Mouse (Mus musculus) heart, postnatal 36 days (tissue): ENCODE data around the gene Esrrg. TPM values are rescaled to one million over a fixed set of nuclear protein-coding genes. Genes with fewer than 3 reads are reported as not detected.

Source experiments
- DNase-seq, 2 experiments: peaks; one replicate each; pipeline ENCODE4 v3.0.0; 2021 to 2022
- intact Hi-C: fragments of 180-260 bp; cut with DNase I; formaldehyde crosslinking; loops from one replicate; pipeline ENCODE4 v1.15.1; 2025
- total RNA-seq, 2 experiments: library from RNA; stranded (reverse); gene quantifications; 2 replicates each; pipeline ENCODE4 v1.2.3; 2021

The Esrrg gene
- total RNA-seq, result 10 to 100 TPM; 42.5 to 45.7 TPM

- intact Hi-C loops, result loop anchor here (2.0 to 10.0 kb wide), 3 partner anchors 42 to 366 kb away; no protein-coding TSS in a partner anchor
- DNase-seq, result peak; percentile 13 to 17
These were observed at the start of gene Esrrg for GRCm38 (mm10) chr1:187608261-187608921. Gene Esrrg (plus strand): TSS chr1:187608791.

- DNase-seq, result no peak
- intact Hi-C loops, result no loop called here
These were observed 24.6 kb upstream of the Esrrg start for GRCm38 (mm10) chr1:187583982-187584381.

- intact Hi-C loops, result no loop called here
These were observed 22.0 kb upstream of the Esrrg start for GRCm38 (mm10) chr1:187586541-187587075.

GRCm38 (mm10) chr1:187602942-187603341 lies 5.6 kb upstream of the Esrrg start:
- intact Hi-C loops, result loop anchor here (10.0 kb wide), 1 partner anchor 372 kb away; no protein-coding TSS in a partner anchor
- DNase-seq, result no peak

More at GRCm38 (mm10) chr1:187586541-187587075, 22.0 kb upstream of the Esrrg start:
- no peak for DNase-seq

GRCm38 (mm10) chr1:187604063-187604484 lies 4.5 kb upstream of the Esrrg start:
- DNase-seq, result no peak
- intact Hi-C loops, result loop anchor here (10.0 kb wide), 1 partner anchor 371 kb away; no protein-coding TSS in a partner anchor

GRCm38 (mm10) chr1:187604691-187605310 lies 3.8 kb upstream of the Esrrg start:
- intact Hi-C loops, result loop anchor here (5.0 to 10.0 kb wide), 2 partner anchors 132 to 370 kb away; no protein-coding TSS in a partner anchor
- no peak for DNase-seq

GRCm38 (mm10) chr1:187605391-187606270 lies 3.0 kb upstream of the Esrrg start:
- intact Hi-C loops, result loop anchor here (5.0 to 10.0 kb wide), 2 partner anchors 133 to 369 kb away; no protein-coding TSS in a partner anchor
- DNase-seq, result no peak

GRCm38 (mm10) chr1:187606271-187607040 lies 2.1 kb upstream of the Esrrg start:
- intact Hi-C loops, result loop anchor here (5.0 to 10.0 kb wide), 2 partner anchors 134 to 368 kb away; no protein-coding TSS in a partner anchor

GRCm38 (mm10) chr1:187607065-187608047 lies 1.2 kb upstream of the Esrrg start:
- intact Hi-C loops, result loop anchor here (2.0 to 10.0 kb wide), 3 partner anchors 43 to 367 kb away; no protein-coding TSS in a partner anchor
- no peak for DNase-seq

More at GRCm38 (mm10) chr1:187606271-187607040, 2.1 kb upstream of the Esrrg start:
- no peak for DNase-seq

GRCm38 (mm10) chr1:187609021-187609852 lies 646 bp downstream of the Esrrg start:
- peak; percentile 49 to 56 for DNase-seq
- intact Hi-C loops, result loop anchor here (2.0 to 10.0 kb wide), 3 partner anchors 42 to 366 kb away; no protein-coding TSS in a partner anchor

GRCm38 (mm10) chr1:187609853-187610230 lies 1.3 kb downstream of the Esrrg start:
- DNase-seq, result peak; percentile 21 to 39

GRCm38 (mm10) chr1:187610336-187610948 lies 1.9 kb downstream of the Esrrg start:
- intact Hi-C loops, result no loop called here
- peak in 1 of 2 experiments; percentile 8 for DNase-seq

More at GRCm38 (mm10) chr1:187609853-187610230, 1.3 kb downstream of the Esrrg start:
- intact Hi-C loops, result loop anchor here (2.0 to 10.0 kb wide), 3 partner anchors 41 to 365 kb away; no protein-coding TSS in a partner anchor

GRCm38 (mm10) chr1:187611925-187612324 lies 3.3 kb downstream of the Esrrg start:
- intact Hi-C loops, result no loop called here
- DNase-seq, result no peak

GRCm38 (mm10) chr1:187613277-187613676 lies 4.7 kb downstream of the Esrrg start:
- no peak for DNase-seq
- intact Hi-C loops, result no loop called here

- no peak for DNase-seq
- intact Hi-C loops, result no loop called here
These were observed 15.4 kb downstream of the Esrrg start for GRCm38 (mm10) chr1:187623981-187624380.

- no peak for DNase-seq
- intact Hi-C loops, result no loop called here
These were observed 21.8 kb downstream of the Esrrg start for GRCm38 (mm10) chr1:187630361-187630760.

GRCm38 (mm10) chr1:187631486-187631885 lies 22.9 kb downstream of the Esrrg start:
- intact Hi-C loops, result no loop called here
- DNase-seq, result no peak
